Mouse (Mus musculus) myocyte (in vitro differentiated cells): ENCODE measurements around the gene Srpr.

ENCODE experiments used
- E2F4 ChIP-seq: IDR thresholded peaks from one replicate; pipeline ENCODE4 v1.6.1; 2011; ENCODE audit warnings: mild to moderate bottlenecking, control low read depth, moderate library complexity; ENCODE audit not compliant: insufficient read depth
- MAX ChIP-seq: IDR thresholded peaks from one replicate; pipeline ENCODE4 v1.6.1; 2011; ENCODE audit warnings: low read depth, mild to moderate bottlenecking, control low read depth
- MYOG ChIP-seq, 3 experiments: IDR thresholded peaks; one replicate each; pipeline ENCODE4 v1.6.1; 2011; ENCODE audit warnings: control low read depth in 2 of 3, low read depth in 2 of 3, mild to moderate bottlenecking in 2 of 3; ENCODE audit not compliant: insufficient read length in 2 of 3, control insufficient read depth in 1 of 3, insufficient read depth in 1 of 3
- POLR2A ChIP-seq: IDR thresholded peaks from one replicate; pipeline ENCODE4 v1.6.1; 2011; ENCODE audit warnings: low read depth, mild to moderate bottlenecking, control low read depth, moderate library complexity; ENCODE audit not compliant: insufficient read length
- USF1 ChIP-seq: IDR thresholded peaks from one replicate; pipeline ENCODE4 v1.6.1; 2011; ENCODE audit warnings: low read depth, mild to moderate bottlenecking, control low read depth, moderate library complexity

DNA sequence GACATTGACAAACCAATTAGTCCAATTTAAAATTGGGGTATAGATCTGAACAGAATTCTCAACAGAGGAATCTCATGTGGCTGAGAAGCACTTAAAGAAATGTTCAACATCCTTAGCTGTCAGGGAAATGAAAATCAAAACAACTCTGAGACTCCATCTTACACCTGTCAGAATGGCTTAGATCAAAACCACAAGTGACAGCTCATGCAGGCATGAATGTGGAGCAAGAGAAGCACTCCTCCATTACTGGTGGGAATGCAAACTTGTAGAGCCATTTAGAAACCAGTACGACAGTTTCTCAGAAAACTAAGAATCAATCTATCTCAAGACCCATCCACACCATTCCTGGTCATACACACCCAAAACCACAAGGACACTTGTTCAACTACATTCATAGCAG, 47.1 kb upstream of the Srpr start:
- TF ChIP-seq E2F4 (no peak), POLR2A (no peak), MAX (no peak), USF1 (no peak), MYOG (IDR thresholded peaks at IDR 0.05; ENCODE audit: control insufficient read depth in 1 of 3, insufficient read depth in 1 of 3, insufficient read length in 2 of 3, low read depth in 2 of 3) (no peak)
